Mouse (Mus musculus): ENCODE measurements around the gene Cyp3a44.
"Not testable (repeated sequence)": the region's sequence is repeated elsewhere in the genome, so short reads cannot be mapped to it uniquely, and the experiment has no call there.

Gene Cyp3a44

DNA sequence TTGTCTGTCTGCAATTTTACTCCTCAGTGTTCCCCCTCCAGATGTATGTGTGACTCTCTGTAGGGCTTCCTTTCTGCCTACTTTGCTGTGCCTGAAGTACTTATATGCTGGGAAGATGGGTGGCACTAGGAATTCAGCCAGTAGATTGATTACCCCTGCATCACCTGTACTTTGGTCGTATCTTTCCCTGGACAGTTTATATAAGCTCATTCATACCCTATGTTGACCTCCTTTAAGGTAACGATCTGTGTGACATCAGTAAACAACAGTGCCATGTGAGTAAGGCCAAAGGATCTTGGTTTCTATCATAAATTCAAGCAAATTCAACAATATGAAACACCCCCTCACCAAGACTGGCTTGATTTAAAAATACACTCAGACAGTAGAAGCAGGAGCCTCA lies at the start of gene Cyp3a44:
Gene Cyp3a44 (minus strand): TSS at position 79 of the 400 bp plus-strand sequence.
- DNase-seq (ENCODE audit: low read depth, low spot score) = not testable (repeated sequence)

DNA sequence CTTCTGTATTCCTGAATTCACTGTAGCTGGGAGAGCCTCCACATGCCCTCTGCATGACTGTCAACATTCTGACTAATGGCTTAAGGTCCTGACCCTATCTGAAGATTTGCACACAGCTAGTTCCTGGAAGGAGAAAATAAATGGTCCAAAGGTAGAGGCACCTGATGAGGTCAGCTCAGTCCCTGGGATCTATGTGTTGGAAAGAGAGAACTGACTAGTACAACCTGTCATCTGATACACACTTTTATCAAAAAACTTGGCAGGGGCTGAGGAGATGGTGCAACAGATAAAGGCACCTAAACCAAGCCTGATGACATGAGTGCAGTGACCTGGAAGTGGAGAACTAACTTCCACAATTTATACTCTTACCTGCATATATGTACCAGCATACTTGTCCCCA lies 5.4 kb downstream of the Cyp3a44 start:
- DNase-seq (ENCODE audit: low read depth, low spot score) = not testable (repeated sequence)

DNA sequence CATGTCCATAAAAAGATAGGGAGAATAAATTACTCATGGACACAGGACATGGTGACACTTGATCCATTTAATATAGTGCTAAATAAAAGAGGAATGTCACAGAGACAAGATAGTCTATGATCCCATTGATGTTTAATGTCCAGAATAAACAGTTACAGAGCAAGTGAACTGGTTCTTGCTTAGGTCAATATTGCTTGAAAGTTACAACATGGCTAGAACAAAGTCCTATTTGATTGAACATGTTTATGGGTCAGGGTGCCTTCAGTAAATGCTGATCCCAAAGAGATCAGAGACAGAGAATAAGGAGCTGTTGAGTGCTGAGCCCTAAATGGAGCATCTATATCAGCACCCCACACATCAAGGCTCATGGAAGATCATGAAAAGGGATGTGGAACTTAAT lies 12.4 kb downstream of the Cyp3a44 start:
- DNase-seq (ENCODE audit: low read depth, low spot score) = not testable (repeated sequence)

DNA sequence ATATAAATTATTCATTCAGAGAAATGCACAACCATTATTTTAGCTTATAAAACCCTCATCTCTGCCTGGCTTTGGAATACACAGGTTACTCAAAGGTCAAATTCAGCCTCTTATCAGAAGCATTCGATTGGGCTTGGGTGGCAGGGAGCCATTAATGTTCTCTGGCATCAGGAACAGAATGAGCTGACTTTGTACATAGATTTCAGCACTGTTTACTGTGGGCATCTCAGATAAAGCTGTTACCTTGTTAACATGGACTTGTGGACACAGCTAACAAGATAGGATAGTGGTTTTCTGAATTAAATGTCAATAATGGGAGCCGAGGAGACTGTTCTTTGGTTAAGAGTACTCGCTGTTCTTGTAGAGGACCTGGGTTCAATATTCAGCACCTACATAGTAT lies 68.2 kb downstream of the Cyp3a44 start:
- DNase-seq (ENCODE audit: low read depth, low spot score) = not testable (repeated sequence)
